Mouse (Mus musculus) embryo, embryonic 9.5 days (tissue): Measurements from ENCODE around the gene Wfdc6a.
"Not testable (repeated sequence)": the region's sequence is repeated elsewhere in the genome, so short reads cannot be mapped to it uniquely, and the experiment has no call there.

Experiments
- DNase-seq: peaks from one replicate; pipeline ENCODE4 v3.0.0-alpha.2; 2017; ENCODE audit errors: extremely low spot score

Gene Wfdc6a

GRCm38 (mm10) chr2:164585025-164585725 is at the start of gene Wfdc6a:
Wfdc6a (minus strand) TSS chr2:164585447.
- DNase-seq = not testable (repeated sequence)

- DNase-seq = no peak
Measured at GRCm38 (mm10) chr2:164621775-164622174, 36.5 kb upstream of the Wfdc6a start.

- DNase-seq = no peak
Measured at GRCm38 (mm10) chr2:164619050-164619449, 33.8 kb upstream of the Wfdc6a start.

DNA sequence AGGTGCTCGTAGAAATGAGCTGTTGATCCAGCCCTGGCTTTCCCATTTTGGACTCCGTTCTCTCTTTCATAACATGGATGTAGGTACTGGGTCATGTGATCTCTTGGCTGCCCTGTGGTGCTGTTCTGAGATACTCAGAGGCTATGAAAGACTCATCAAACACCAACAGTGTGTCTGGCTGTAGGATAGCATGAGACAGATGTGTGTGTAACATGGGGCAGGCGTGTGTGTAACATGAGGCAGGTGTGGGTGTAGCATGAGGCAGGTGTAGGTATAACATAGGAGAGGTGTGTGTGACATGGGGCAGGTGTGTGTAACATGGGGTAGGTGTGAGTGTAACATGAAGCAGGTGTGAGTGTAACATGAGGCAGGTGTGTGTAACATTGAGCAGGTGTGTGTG is 30.1 kb upstream of the Wfdc6a start:
- no peak for DNase-seq

DNA sequence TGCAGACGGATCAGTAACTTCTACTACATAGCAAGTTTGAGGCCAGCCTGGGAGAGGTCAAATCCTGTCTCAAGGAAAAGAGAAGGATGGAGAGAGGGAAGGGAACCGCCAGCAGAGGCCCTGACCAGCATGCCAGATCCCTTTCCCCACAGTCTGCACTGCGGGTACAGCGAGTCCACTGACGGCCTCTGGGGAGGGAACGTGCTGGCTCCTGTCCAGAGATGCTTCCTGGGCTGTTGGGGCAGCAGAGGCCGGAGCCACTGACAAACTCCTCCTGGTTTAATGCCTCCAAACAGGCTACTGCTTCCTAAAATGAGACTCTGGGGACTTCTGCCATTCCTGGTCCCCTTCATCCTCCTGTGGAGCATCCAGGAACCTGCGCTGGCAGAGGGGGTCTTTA is 28.2 kb upstream of the Wfdc6a start, which contains the start of the genes Wfdc6b and Wfdc8:
TSS of gene Wfdc6b (plus strand) at position 52 of the 400 bp plus-strand sequence.
TSS of gene Wfdc8 (minus strand) at position 156 of the 400 bp plus-strand sequence.
- not testable (repeated sequence) for DNase-seq

DNA sequence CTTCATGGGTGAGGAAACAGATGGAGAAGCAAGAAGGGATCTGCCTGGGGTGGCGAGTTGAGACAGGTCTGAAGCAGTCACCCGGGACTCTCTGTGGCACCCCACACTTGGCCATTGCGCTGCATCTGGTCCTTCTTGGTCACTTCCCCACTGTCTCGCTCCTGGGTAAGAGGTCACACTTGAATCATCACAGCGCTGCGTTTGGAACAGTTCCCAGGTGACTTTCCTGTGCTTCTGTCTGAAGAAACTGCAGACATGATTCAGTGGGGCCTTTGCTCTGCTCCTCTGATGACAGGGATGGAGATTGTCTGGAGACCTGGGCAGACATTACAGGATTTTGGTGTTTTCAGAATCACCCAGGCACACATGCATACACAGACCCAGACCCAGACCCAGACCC is 23.5 kb upstream of the Wfdc6a start:
- no peak for DNase-seq

DNA sequence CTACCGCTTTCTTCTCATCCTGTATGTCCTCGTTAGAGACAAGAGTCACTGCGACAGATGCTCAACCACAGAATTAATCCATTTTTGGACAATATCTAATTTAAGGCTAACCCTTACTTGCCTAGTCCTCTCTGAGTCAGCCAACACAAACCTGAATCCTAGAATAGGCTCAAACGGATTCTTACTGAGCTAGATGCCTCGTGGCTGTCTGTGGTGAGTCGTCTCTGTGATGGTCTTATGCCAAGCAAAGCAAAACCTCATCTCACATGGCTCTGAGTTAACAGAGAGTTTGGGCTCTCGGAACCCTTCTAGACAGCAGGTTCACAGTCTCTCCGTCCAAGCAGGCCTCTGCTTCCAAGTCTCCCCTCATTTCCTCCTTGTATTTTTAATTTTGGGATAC is 19.2 kb upstream of the Wfdc6a start:
- no peak for DNase-seq

- DNase-seq = no peak
Measured at GRCm38 (mm10) chr2:164603482-164603881, 18.2 kb upstream of the Wfdc6a start.

GRCm38 (mm10) chr2:164600179-164600578 is 14.9 kb upstream of the Wfdc6a start:
- DNase-seq = no peak

- DNase-seq = no peak
Measured at GRCm38 (mm10) chr2:164593494-164593893, 8.2 kb upstream of the Wfdc6a start, which contains the start of gene Eppin. Eppin (minus strand) TSS chr2:164593594.

DNA sequence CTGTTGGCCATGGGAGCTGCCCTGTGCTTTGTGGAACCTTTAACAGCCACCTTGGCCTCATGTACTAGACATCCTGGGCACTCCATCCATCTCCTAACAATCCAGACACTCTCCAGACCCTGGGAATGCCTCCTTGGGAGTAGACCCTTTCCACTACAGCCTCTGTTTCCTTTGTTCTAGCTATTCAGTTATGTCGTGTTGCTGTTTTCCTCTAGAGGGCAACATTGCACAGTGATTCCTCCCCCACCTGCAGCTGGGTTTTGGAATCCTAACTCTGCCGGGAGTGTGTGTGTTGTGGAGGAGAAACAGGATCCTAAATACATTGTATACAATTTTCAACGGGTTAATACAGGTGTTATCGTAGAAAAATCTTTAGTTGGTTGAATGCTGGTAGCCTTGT is 6.8 kb upstream of the Wfdc6a start:
- DNase-seq = peak; percentile 63

DNA sequence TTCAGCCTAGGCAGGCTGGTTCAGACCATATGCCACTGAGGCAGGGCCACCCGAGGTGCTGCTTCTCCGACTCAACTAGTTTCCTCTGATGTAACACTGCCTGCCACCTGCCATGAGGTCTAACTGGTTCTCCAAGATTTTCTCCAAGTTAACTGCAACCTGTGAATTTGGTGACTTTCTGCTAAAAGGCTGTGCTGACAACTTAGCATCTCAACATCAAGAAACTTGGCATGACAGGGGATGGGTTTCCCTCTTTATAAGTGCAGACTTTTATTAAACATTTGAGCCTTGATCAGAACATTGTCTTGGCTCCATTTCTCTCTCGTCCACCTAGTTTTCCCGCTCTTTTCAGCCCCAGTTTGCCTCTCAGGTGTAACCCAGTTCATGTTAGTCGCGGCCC is 11.9 kb downstream of the Wfdc6a start, which contains the start of gene Spint3:
TSS of gene Spint3 (minus strand) at position 101 of the 400 bp plus-strand sequence.
- not testable (repeated sequence) for DNase-seq

DNA sequence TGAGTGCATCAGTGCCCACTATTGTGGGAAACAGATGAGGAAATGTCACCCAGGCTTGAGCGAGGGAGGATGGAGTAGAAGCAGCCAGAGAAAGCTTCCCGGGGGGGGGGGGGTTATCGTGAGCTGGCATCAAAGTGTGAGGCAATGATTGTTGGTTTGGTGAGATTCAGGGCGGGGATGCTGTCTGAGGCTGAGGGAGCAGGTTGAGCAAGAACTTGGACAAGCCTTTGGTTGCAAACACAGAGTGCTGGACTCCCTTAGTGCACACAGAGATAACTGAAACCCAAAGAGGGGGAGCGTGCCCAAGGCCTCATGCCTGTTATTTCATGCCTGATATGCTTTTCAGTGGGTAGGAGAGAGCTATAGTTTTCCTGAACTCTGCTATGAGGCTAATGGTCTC is 17.8 kb downstream of the Wfdc6a start:
- DNase-seq = no peak

GRCm38 (mm10) chr2:164566997-164567396 is 18.2 kb downstream of the Wfdc6a start:
- no peak for DNase-seq

GRCm38 (mm10) chr2:164564346-164564745 is 20.9 kb downstream of the Wfdc6a start:
- DNase-seq = no peak

GRCm38 (mm10) chr2:164563339-164564038 is 21.8 kb downstream of the Wfdc6a start:
- DNase-seq = peak; percentile 81

- DNase-seq = peak; percentile 55
Measured at GRCm38 (mm10) chr2:164562391-164563188, 22.7 kb downstream of the Wfdc6a start, which contains the start of gene Wfdc2. Wfdc2 (plus strand) TSS chr2:164562413.

DNA sequence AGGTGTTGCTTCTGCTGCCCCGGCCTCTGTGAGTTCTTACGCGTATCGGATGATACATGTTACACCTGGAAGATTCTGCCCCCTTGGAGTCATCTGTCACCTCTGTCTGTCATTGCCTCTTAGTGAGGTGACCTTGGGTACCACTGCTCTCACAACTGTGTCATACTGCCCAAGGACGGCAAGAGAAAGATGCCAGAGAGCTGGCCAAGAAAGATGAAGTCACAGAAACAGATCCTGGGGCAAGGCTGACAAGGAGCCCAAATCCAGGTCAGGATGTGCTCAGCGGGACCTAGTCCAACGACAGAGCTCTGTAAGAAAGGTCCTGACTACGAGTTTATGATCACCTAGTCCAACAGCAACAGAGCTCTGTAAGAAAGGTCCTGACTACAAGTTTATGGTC is 25.1 kb downstream of the Wfdc6a start:
- DNase-seq = no peak

GRCm38 (mm10) chr2:164558991-164559645 is 26.1 kb downstream of the Wfdc6a start:
- DNase-seq = no peak

DNA sequence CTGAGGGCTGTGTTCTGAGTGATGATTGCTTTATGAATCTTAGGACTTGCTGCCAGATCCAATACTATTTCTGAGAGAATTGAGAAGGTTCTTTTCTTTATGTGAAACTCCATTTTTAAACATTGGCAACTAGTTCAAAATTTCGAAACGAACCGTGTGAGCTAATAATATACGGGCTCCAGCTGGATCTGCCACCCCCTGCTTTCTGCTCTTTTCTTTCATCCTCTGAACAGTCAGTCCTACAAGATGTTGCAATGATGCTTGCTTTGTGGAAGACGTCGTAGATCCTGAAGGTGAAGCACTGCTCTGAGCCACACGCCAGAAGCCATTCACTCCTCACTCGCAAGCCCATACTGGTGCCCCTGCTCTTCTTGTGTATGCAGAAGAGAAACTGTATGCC is 26.8 kb downstream of the Wfdc6a start:
- DNase-seq = no peak

- no peak for DNase-seq
Measured at GRCm38 (mm10) chr2:164551502-164551901, 33.7 kb downstream of the Wfdc6a start.

- DNase-seq = no peak
Measured at GRCm38 (mm10) chr2:164550895-164551269, 34.4 kb downstream of the Wfdc6a start.
